Mouse (Mus musculus) liver, postnatal 0 days (tissue): ENCODE data around the gene Traf1. TPM values are rescaled to one million over a fixed set of nuclear protein-coding genes. Genes with fewer than 3 reads are reported as not detected.

ENCODE experiments used
- ATAC-seq: fragments of 200-750 bp; cut with Nextera tagmentation; 2 replicates; pipeline ENCODE4 v1.8.0; 2017; ENCODE audit warnings: mild to moderate bottlenecking, moderate library complexity
- DNase-seq: peaks from one replicate; pipeline ENCODE4 v3.0.0-alpha.2; 2016
- H3K27ac ChIP-seq: fragments of 300-500 bp; sonication (generic); 2 replicates; pipeline ENCODE4 v1.5.1; 2014; ENCODE audit warnings: antibody characterized with exemption, moderate library complexity, mild to moderate bottlenecking, low read depth
- H3K27me3 ChIP-seq: fragments of 300-500 bp; sonication (generic); 2 replicates; pipeline ENCODE4 v1.6.1; 2014; ENCODE audit warnings: low read length, control low read depth, mixed read lengths; ENCODE audit not compliant: insufficient read depth
- H3K36me3 ChIP-seq: fragments of 300-500 bp; sonication (generic); replicated peaks from 2 replicates; pipeline ENCODE4 v1.6.1; 2014; ENCODE audit warnings: mild to moderate bottlenecking, control low read depth, low read length, moderate library complexity, mixed read lengths; ENCODE audit not compliant: insufficient read depth
- H3K4me1 ChIP-seq: fragments of 300-500 bp; sonication (generic); 2 replicates; pipeline ENCODE4 v1.6.1; 2014; ENCODE audit warnings: antibody characterized with exemption, mild to moderate bottlenecking, control low read depth; ENCODE audit not compliant: insufficient read depth
- H3K4me2 ChIP-seq: fragments of 300-500 bp; sonication (generic); 2 replicates; pipeline ENCODE4 v1.6.1; 2014; ENCODE audit warnings: low read depth, mild to moderate bottlenecking, low read length, moderate library complexity, mixed read lengths
- H3K4me3 ChIP-seq: fragments of 300-500 bp; sonication (generic); 2 replicates; pipeline ENCODE4 v1.5.1; 2014; ENCODE audit warnings: low read depth, low read length
- H3K9ac ChIP-seq: fragments of 300-500 bp; sonication (generic); replicated peaks from 2 replicates; pipeline ENCODE4 v1.6.1; 2014; ENCODE audit warnings: mild to moderate bottlenecking, moderate library complexity
- H3K9me3 ChIP-seq: fragments of 300-500 bp; sonication (generic); 2 replicates; pipeline ENCODE4 v1.6.1; 2016; ENCODE audit warnings: mild to moderate bottlenecking, control low read depth, low read length, mixed read lengths
- CTCF ChIP-seq: sonication (generic); IDR thresholded peaks from 2 replicates; pipeline ENCODE4 v1.5.1; 2016; ENCODE audit warnings: antibody characterized with exemption, low read depth
- EP300 ChIP-seq: IDR thresholded peaks from 2 replicates; pipeline ENCODE4 v1.6.1; 2016; ENCODE audit warnings: antibody characterized with exemption, low read depth, mild to moderate bottlenecking
- WGBS: fragments of 180-500 bp; shearing (Covaris S2); extraction: QIAGEN DNeasy Blood & Tissue Kit; methylation state at CpG from one replicate; pipeline ENCODE4 v1.1.7; 2014; ENCODE audit not compliant: insufficient replicate concordance; 5-methylcytosine and 5-hydroxymethylcytosine counted together
- polyA plus RNA-seq: library from polyadenylated mRNA; unstranded; fragments of >200 nt; fragmentation: Nextera tagmentation; extraction: Ambion mirVana; gene quantifications from 2 replicates; pipeline ENCODE4 v1.2.1, GENCODE M21; 2015

Gene Traf1
- polyA plus RNA-seq, 1 experiment from 2014 or later = 0.34 TPM

GRCm38 (mm10) chr2:34909719-34910118 is 51.9 kb downstream of the Traf1 start:
- Histone ChIP-seq H3K4me1 (peaks cover 14% of the 10 kb centered on the region), H3K9me3 (no peaks in the 10 kb centered on the region), H3K27me3 (peaks cover 13% of the 10 kb centered on the region; the same call in 1 of the 2 replicates), H3K9ac (no peak overlapping the region), H3K36me3 (0 out of 2 replicates have a peak, but pooled peaks cover 7% of the 10 kb centered on the region), H3K27ac (no peak overlapping the region), H3K4me2 (no peak overlapping the region), H3K4me3 (no peak overlapping the region)
- no peak for DNase-seq
- no peak for ATAC-seq
- TF ChIP-seq EP300 = no peak
- no peak for TF ChIP-seq CTCF
- WGBS = 92% methylated on average over 4 of the region's 4 CpGs

GRCm38 (mm10) chr2:34906861-34907604 is 54.5 kb downstream of the Traf1 start:
- no peak for TF ChIP-seq EP300
- TF ChIP-seq CTCF = peak; percentile 28
- 49% methylated on average over 12 of the region's 12 CpGs for WGBS
- ATAC-seq (no peak), DNase-seq (peak; percentile 79)
- no peaks in the 10 kb centered on the region for H3K9me3 ChIP-seq
- H3K9ac ChIP-seq = no peak overlapping the region
- peak overlapping the region; percentile 37; the same call in 1 of the 2 replicates for H3K27ac ChIP-seq
- H3K4me2 ChIP-seq = no peak overlapping the region
- H3K27me3 ChIP-seq = no peaks in the 10 kb centered on the region
- H3K4me1 ChIP-seq = peaks cover 27% of the 10 kb centered on the region
- H3K36me3 ChIP-seq = peaks cover 11% of the 10 kb centered on the region; the same call in 1 of the 2 replicates
- H3K4me3 ChIP-seq = no peak overlapping the region

- Histone ChIP-seq H3K4me3 (no peak overlapping the region), H3K27me3 (no peaks in the 10 kb centered on the region), H3K4me2 (no peak overlapping the region), H3K9ac (no peak overlapping the region), H3K27ac (no peak overlapping the region), H3K9me3 (no peaks in the 10 kb centered on the region), H3K36me3 (peaks cover 11% of the 10 kb centered on the region; the same call in 1 of the 2 replicates), H3K4me1 (peaks cover 27% of the 10 kb centered on the region)
- no peak for ATAC-seq
- TF ChIP-seq EP300 (no peak), CTCF (no peak)
- DNase-seq = no peak
- 78% methylated on average over 6 of the region's 6 CpGs for WGBS
Measured at GRCm38 (mm10) chr2:34906426-34906825, 55.1 kb downstream of the Traf1 start.

- Histone ChIP-seq H3K4me2 (peak overlapping the region; percentile 84), H3K9me3 (no peaks in the 10 kb centered on the region), H3K36me3 (peaks cover 12% of the 10 kb centered on the region; the same call in 1 of the 2 replicates), H3K4me1 (peaks cover 27% of the 10 kb centered on the region), H3K27ac (peak overlapping the region; percentile 70), H3K9ac (peak overlapping the region; percentile 53), H3K27me3 (no peaks in the 10 kb centered on the region), H3K4me3 (peak overlapping the region; percentile 42)
- DNase-seq (peak; percentile 99), ATAC-seq (peak; percentile 95)
- no peak for TF ChIP-seq CTCF
- TF ChIP-seq EP300 = no peak
- under 1% methylated on average over 34 of the region's 34 CpGs for WGBS
Measured at GRCm38 (mm10) chr2:34904849-34905542, 56.6 kb downstream of the Traf1 start.

- no peak for TF ChIP-seq EP300
- TF ChIP-seq CTCF = no peak
- no peak overlapping the region for H3K4me3 ChIP-seq
- H3K4me2 ChIP-seq = peak overlapping the region; percentile 66
- H3K27ac ChIP-seq = peak overlapping the region; percentile 36
- H3K27me3 ChIP-seq = no peaks in the 10 kb centered on the region
- peaks cover 27% of the 10 kb centered on the region for H3K4me1 ChIP-seq
- 76% methylated on average over 4 of the region's 4 CpGs for WGBS
- no peak overlapping the region for H3K9ac ChIP-seq
- peaks cover 14% of the 10 kb centered on the region for H3K36me3 ChIP-seq
- H3K9me3 ChIP-seq = no peaks in the 10 kb centered on the region
- ATAC-seq (no peak), DNase-seq (no peak)
Measured at GRCm38 (mm10) chr2:34903652-34904405, 57.7 kb downstream of the Traf1 start.

- H3K9me3 ChIP-seq = no peaks in the 10 kb centered on the region
- 87% methylated on average over 7 of the region's 7 CpGs for WGBS
- H3K4me1 ChIP-seq = peaks cover 27% of the 10 kb centered on the region
- no peaks in the 10 kb centered on the region for H3K27me3 ChIP-seq
- no peak overlapping the region for H3K4me3 ChIP-seq
- peaks cover 14% of the 10 kb centered on the region for H3K36me3 ChIP-seq
- DNase-seq = no peak
- TF ChIP-seq CTCF (no peak), EP300 (no peak)
- H3K9ac ChIP-seq = no peak overlapping the region
- ATAC-seq = no peak
- no peak overlapping the region for H3K27ac ChIP-seq
- H3K4me2 ChIP-seq = no peak overlapping the region
Measured at GRCm38 (mm10) chr2:34903191-34903590, 58.4 kb downstream of the Traf1 start.
